Mouse (Mus musculus): ENCODE data around the gene Ptger1.

- TF ChIP-seq CTCF (IDR thresholded peaks at IDR 0.05; ENCODE audit: control insufficient read depth, insufficient read depth, low read length) (no peak), POLR2A (IDR thresholded peaks at IDR 0.05; ENCODE audit: borderline replicate concordance, control insufficient read depth, low read depth, low read length) (no peak)
Measured at GRCm38 (mm10) chr8:83639649-83640048, 26.8 kb upstream of the Ptger1 start.

Measured in bone marrow, adult 2 months (tissue).